Mouse (Mus musculus) forebrain, embryonic 16.5 days (tissue): ENCODE data around the gene Gpsm1. TPM values are rescaled to one million over a fixed set of nuclear protein-coding genes. Genes with fewer than 3 reads are reported as not detected.
A peak's percentile ranks its signal among the peaks of the same experiment; 100 is the strongest.

Experiments used
- ATAC-seq: fragments of 200-750 bp; cut with Nextera tagmentation; 2 replicates; pipeline ENCODE4 v1.8.0; 2017; ENCODE audit warnings: mild to moderate bottlenecking, moderate library complexity
- H3K27ac ChIP-seq: fragments of 300-500 bp; sonication (generic); 2 replicates; pipeline ENCODE4 v1.5.1; 2014; ENCODE audit warnings: low read length, control low read depth
- H3K27me3 ChIP-seq: fragments of 300-500 bp; sonication (generic); replicated peaks from 2 replicates; pipeline ENCODE4 v1.6.1; 2014; ENCODE audit warnings: low read length; ENCODE audit not compliant: control insufficient read depth, insufficient read depth
- H3K36me3 ChIP-seq: fragments of 300-500 bp; sonication (generic); 2 replicates; pipeline ENCODE4 v1.6.1; 2014; ENCODE audit not compliant: control insufficient read depth, insufficient read depth
- H3K4me1 ChIP-seq: fragments of 300-500 bp; sonication (generic); replicated peaks from 2 replicates; pipeline ENCODE4 v1.6.1; 2014; ENCODE audit warnings: low read length; ENCODE audit not compliant: control insufficient read depth, insufficient read depth
- H3K4me2 ChIP-seq: fragments of 300-500 bp; sonication (generic); 2 replicates; pipeline ENCODE4 v1.6.1; 2014; ENCODE audit warnings: mild to moderate bottlenecking, low read length, control low read depth
- H3K4me3 ChIP-seq: fragments of 300-500 bp; sonication (generic); replicated peaks from 2 replicates; pipeline ENCODE4 v1.5.1; 2014; ENCODE audit warnings: mild to moderate bottlenecking, low read length, control low read depth
- H3K9ac ChIP-seq: fragments of 300-500 bp; sonication (generic); replicated peaks from 2 replicates; pipeline ENCODE4 v1.6.1; 2014; ENCODE audit warnings: low read depth, low read length, control low read depth
- H3K9me3 ChIP-seq: fragments of 300-500 bp; sonication (generic); 2 replicates; pipeline ENCODE4 v1.6.1; 2016; ENCODE audit warnings: low read length; ENCODE audit not compliant: control insufficient read depth
- WGBS: fragments of 180-500 bp; shearing (Covaris S2); extraction: QIAGEN DNeasy Blood & Tissue Kit; methylation state at CpG from one replicate; pipeline ENCODE4 v1.1.7; 2014; 5-methylcytosine and 5-hydroxymethylcytosine counted together
- polyA plus RNA-seq: library from polyadenylated mRNA; unstranded; fragments of >200 nt; fragmentation: Nextera tagmentation; extraction: Ambion mirVana; gene quantifications from 2 replicates; pipeline ENCODE4 v1.2.1, GENCODE M21; 2015

Gene Gpsm1
- polyA plus RNA-seq, 1 experiment from 2014 or later: 160 TPM

- H3K9ac ChIP-seq: no peak overlapping the region
These were observed 9.8 kb upstream of the Gpsm1 start for GRCm38 (mm10) chr2:26305555-26305954.

GRCm38 (mm10) chr2:26306702-26307101 is 8.6 kb upstream of the Gpsm1 start:
- no peak overlapping the region for H3K9ac ChIP-seq
- WGBS: 91% methylated on average over 3 of the region's 3 CpGs
- H3K4me3 ChIP-seq: no peak overlapping the region
- H3K4me1 ChIP-seq: peaks cover 6% of the 10 kb centered on the region; the same call in 1 of the 2 replicates
- H3K4me2 ChIP-seq: no peak overlapping the region
- H3K36me3 ChIP-seq: no peaks in the 10 kb centered on the region
- no peaks in the 10 kb centered on the region for H3K27me3 ChIP-seq
- no peaks in the 10 kb centered on the region for H3K9me3 ChIP-seq
- no peak overlapping the region for H3K27ac ChIP-seq
- ATAC-seq: no peak

More at GRCm38 (mm10) chr2:26305555-26305954, 9.8 kb upstream of the Gpsm1 start:
- Histone ChIP-seq H3K27ac (no peak overlapping the region), H3K27me3 (no peaks in the 10 kb centered on the region), H3K36me3 (no peaks in the 10 kb centered on the region), H3K4me1 (peaks cover 8% of the 10 kb centered on the region), H3K9me3 (no peaks in the 10 kb centered on the region), H3K4me2 (no peak overlapping the region), H3K4me3 (no peak overlapping the region)
- ATAC-seq: no peak
- WGBS: 76% methylated on average over 2 of the region's 2 CpGs

GRCm38 (mm10) chr2:26309739-26310138 is 5.6 kb upstream of the Gpsm1 start:
- Histone ChIP-seq H3K9me3 (no peaks in the 10 kb centered on the region), H3K9ac (peak overlapping the region; percentile 11; the same call in 1 of the 2 replicates), H3K27me3 (no peaks in the 10 kb centered on the region), H3K4me1 (peaks cover 10% of the 10 kb centered on the region), H3K36me3 (no peaks in the 10 kb centered on the region), H3K4me2 (no peak overlapping the region), H3K4me3 (no peak overlapping the region), H3K27ac (peak overlapping the region; percentile 27; the same call in 1 of the 2 replicates)
- 19% methylated on average over 10 of the region's 10 CpGs for WGBS
- peak; percentile 69; the same call in 1 of the 2 replicates for ATAC-seq

- WGBS: 76% methylated on average over 5 of the region's 5 CpGs
- Histone ChIP-seq H3K9ac (no peak overlapping the region), H3K27ac (no peak overlapping the region), H3K4me2 (no peak overlapping the region), H3K4me3 (no peak overlapping the region), H3K9me3 (no peaks in the 10 kb centered on the region), H3K4me1 (peaks cover 21% of the 10 kb centered on the region), H3K36me3 (no peaks in the 10 kb centered on the region), H3K27me3 (no peaks in the 10 kb centered on the region)
- no peak for ATAC-seq
These were observed 3.4 kb upstream of the Gpsm1 start for GRCm38 (mm10) chr2:26311936-26312335.

DNA sequence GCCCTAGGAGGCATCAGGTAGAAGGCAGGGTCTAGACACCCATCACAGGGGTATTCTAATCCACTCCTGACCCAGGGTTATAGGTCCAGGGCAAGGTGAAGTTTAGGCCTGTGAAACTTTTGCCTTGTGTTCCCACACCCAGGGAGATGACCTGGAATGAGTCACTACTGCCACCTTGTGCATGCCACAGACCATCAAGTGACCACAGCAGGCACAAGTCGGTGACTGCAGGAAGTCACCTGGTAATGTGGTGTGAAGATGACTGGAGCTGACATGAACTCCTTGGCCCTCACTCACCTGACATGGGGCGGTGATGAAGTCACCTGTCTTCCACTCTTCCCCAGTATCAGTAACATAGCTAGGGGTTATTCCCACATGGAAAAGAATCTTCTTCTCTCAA is 2.5 kb upstream of the Gpsm1 start:
- Histone ChIP-seq H3K9me3 (no peaks in the 10 kb centered on the region), H3K27ac (no peak overlapping the region), H3K36me3 (no peaks in the 10 kb centered on the region), H3K9ac (no peak overlapping the region), H3K4me3 (no peak overlapping the region), H3K4me2 (no peak overlapping the region), H3K4me1 (peaks cover 30% of the 10 kb centered on the region), H3K27me3 (no peaks in the 10 kb centered on the region)
- WGBS: 68% methylated on average over 2 of the region's 2 CpGs
- ATAC-seq: no peak

GRCm38 (mm10) chr2:26313394-26313793 is 1.9 kb upstream of the Gpsm1 start:
- no peaks in the 10 kb centered on the region for H3K36me3 ChIP-seq
- H3K4me3 ChIP-seq: no peak overlapping the region
- H3K4me1 ChIP-seq: peaks cover 35% of the 10 kb centered on the region
- no peak overlapping the region for H3K27ac ChIP-seq
- H3K4me2 ChIP-seq: no peak overlapping the region
- ATAC-seq: no peak
- H3K27me3 ChIP-seq: no peaks in the 10 kb centered on the region
- no peaks in the 10 kb centered on the region for H3K9me3 ChIP-seq
- 83% methylated on average over 1 of the region's 1 CpGs for WGBS
- H3K9ac ChIP-seq: no peak overlapping the region

GRCm38 (mm10) chr2:26314281-26315071 is 839 bp upstream of the Gpsm1 start:
- Histone ChIP-seq H3K9ac (peak overlapping the region; percentile 99), H3K36me3 (no peaks in the 10 kb centered on the region), H3K4me2 (peak overlapping the region; percentile 98), H3K27ac (peak overlapping the region; percentile 97), H3K4me1 (peaks cover 44% of the 10 kb centered on the region), H3K4me3 (peak overlapping the region; percentile 86), H3K27me3 (no peaks in the 10 kb centered on the region), H3K9me3 (no peaks in the 10 kb centered on the region)
- no peak for ATAC-seq
- 62% methylated on average over 13 of the region's 13 CpGs for WGBS

- WGBS: 0% methylated on average over 11 of the region's 11 CpGs
- no peak; the same call in 1 of the 2 replicates for ATAC-seq
- peaks cover 52% of the 10 kb centered on the region for H3K4me1 ChIP-seq
- no peaks in the 10 kb centered on the region for H3K9me3 ChIP-seq
- peak overlapping the region; percentile 99 for H3K9ac ChIP-seq
- H3K4me3 ChIP-seq: peak overlapping the region; percentile 86
- peak overlapping the region; percentile 98 for H3K4me2 ChIP-seq
- H3K36me3 ChIP-seq: no peaks in the 10 kb centered on the region
- H3K27me3 ChIP-seq: no peaks in the 10 kb centered on the region
- H3K27ac ChIP-seq: peak overlapping the region; percentile 97
These were observed 603 bp downstream of the Gpsm1 start for GRCm38 (mm10) chr2:26315925-26316311.

DNA sequence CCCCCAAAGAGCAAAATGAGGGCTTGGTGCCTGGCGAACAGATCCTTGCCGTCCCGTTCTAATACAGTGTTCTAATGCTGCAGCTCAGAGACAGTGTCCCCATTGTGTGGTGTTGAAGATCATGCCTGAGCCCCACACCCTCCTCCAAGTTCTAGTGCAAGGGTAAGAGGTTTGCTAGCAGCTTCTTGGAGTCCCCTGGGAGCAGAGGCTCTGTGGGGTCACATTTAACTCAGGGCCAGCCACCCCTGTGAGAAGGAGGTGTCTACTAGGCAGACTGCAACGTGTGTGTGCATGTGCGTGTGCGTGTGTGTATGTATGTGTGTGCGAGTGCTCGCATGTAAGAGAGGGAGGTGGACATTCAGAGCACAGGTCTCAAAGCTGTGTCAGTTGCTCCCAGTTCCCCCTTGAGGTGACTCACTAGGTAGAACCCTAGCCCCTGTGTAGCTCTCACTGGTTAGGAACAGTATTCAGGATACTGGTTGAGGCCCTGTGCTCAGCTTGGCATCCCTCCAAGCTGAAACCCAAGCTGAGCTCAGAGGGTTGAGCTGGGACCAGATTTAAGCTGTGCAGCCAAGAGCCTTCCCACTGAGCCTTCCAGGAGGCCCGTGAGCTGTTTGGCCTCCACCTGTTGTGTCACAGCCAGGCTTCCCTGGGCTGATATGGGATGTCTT is 1.4 kb downstream of the Gpsm1 start:
- H3K36me3 ChIP-seq: no peaks in the 10 kb centered on the region
- H3K27me3 ChIP-seq: no peaks in the 10 kb centered on the region
- H3K4me2 ChIP-seq: peak overlapping the region; percentile 98
- ATAC-seq: 0 out of 2 replicates have a peak, but pooled peaks have one; percentile 6
- H3K9ac ChIP-seq: peak overlapping the region; percentile 99
- H3K9me3 ChIP-seq: no peaks in the 10 kb centered on the region
- 32% methylated on average over 9 of the region's 9 CpGs for WGBS
- H3K4me1 ChIP-seq: peaks cover 53% of the 10 kb centered on the region
- peak overlapping the region; percentile 86 for H3K4me3 ChIP-seq
- H3K27ac ChIP-seq: peak overlapping the region; percentile 97
